Mouse (Mus musculus) forebrain, postnatal 0 days (tissue): ENCODE measurements around the gene Ccdc34. TPM values are rescaled to one million over a fixed set of nuclear protein-coding genes. Genes with fewer than 3 reads are reported as not detected.

Experiments used
- ATAC-seq: fragments of 200-750 bp; cut with Nextera tagmentation; 2 replicates; pipeline ENCODE4 v1.8.0; 2017; ENCODE audit warnings: mild to moderate bottlenecking, moderate library complexity
- DNase-seq: peaks from one replicate; pipeline ENCODE4 v3.0.0-alpha.2; 2015
- H3K27ac ChIP-seq: fragments of 300-500 bp; sonication (generic); 2 replicates; pipeline ENCODE4 v1.5.1; 2014; ENCODE audit warnings: low read depth, mild to moderate bottlenecking, antibody characterized with exemption, low read length, moderate library complexity, mixed read lengths
- H3K27me3 ChIP-seq: fragments of 300-500 bp; sonication (generic); 2 replicates; pipeline ENCODE4 v1.6.1; 2014; ENCODE audit warnings: mild to moderate bottlenecking, low read length, mixed read lengths; ENCODE audit not compliant: insufficient read depth
- H3K36me3 ChIP-seq: fragments of 300-500 bp; sonication (generic); 2 replicates; pipeline ENCODE4 v1.6.1; 2014; ENCODE audit warnings: mild to moderate bottlenecking, moderate library complexity; ENCODE audit not compliant: insufficient read depth
- H3K4me1 ChIP-seq: fragments of 300-500 bp; sonication (generic); 2 replicates; pipeline ENCODE4 v1.6.1; 2014; ENCODE audit warnings: antibody characterized with exemption; ENCODE audit not compliant: insufficient read depth
- H3K4me2 ChIP-seq: fragments of 300-500 bp; sonication (generic); 2 replicates; pipeline ENCODE4 v1.6.1; 2014; ENCODE audit warnings: low read depth, mild to moderate bottlenecking, moderate library complexity
- H3K4me3 ChIP-seq: fragments of 300-500 bp; sonication (generic); 2 replicates; pipeline ENCODE4 v1.5.1; 2014; ENCODE audit warnings: low read depth, low read length, mixed read lengths
- H3K9ac ChIP-seq: fragments of 300-500 bp; sonication (generic); 2 replicates; pipeline ENCODE4 v1.6.1; 2014; ENCODE audit warnings: mild to moderate bottlenecking
- H3K9me3 ChIP-seq: fragments of 300-500 bp; sonication (generic); 2 replicates; pipeline ENCODE4 v1.6.1; 2016; ENCODE audit warnings: low read length
- CTCF ChIP-seq: sonication (generic); IDR thresholded peaks from 2 replicates; pipeline ENCODE4 v1.5.1; 2016; ENCODE audit warnings: antibody characterized with exemption, control low read depth, low read depth
- WGBS: fragments of 180-500 bp; shearing (Covaris S2); extraction: QIAGEN DNeasy Blood & Tissue Kit; methylation state at CpG from one replicate; pipeline ENCODE4 v1.1.7; 2014; 5-methylcytosine and 5-hydroxymethylcytosine counted together
- polyA plus RNA-seq: library from polyadenylated mRNA; unstranded; fragments of >200 nt; fragmentation: Nextera tagmentation; extraction: Ambion mirVana; gene quantifications from 2 replicates; pipeline ENCODE4 v1.2.1, GENCODE M21; 2015
- total RNA-seq: library from RNA; depleted of rRNA; stranded (reverse); fragments of >200 nt; gene quantifications from 2 replicates; pipeline ENCODE4 v1.2.3, GENCODE M21; 2014

Gene Ccdc34
- total and polyA plus RNA-seq, 2 experiments from 2014 or later = 27.3 TPM

DNA sequence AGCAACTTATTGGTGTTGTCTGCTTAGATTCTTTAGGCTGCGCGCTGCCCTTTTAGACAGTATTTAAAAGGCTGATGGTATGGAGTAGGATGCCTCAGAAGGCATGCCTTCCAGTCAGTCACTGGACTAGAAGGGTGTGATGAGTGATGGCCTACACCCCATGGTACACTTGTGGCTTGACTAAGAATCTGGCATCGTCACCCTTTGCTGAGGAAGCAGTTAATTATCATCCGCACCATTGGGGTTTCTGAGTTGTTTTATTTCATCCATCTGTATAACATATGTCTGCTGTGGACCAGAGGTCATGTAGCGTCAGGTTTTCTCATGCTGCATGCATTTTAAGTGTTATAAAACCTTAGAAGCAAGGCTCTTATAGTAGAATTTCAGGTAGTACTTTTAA lies 29.7 kb upstream of the Ccdc34 start:
- Histone ChIP-seq H3K9me3 (no peaks in the 10 kb centered on the region), H3K9ac (no peak overlapping the region), H3K4me1 (no peaks in the 10 kb centered on the region), H3K27ac (no peak overlapping the region), H3K4me3 (no peak overlapping the region), H3K27me3 (peaks cover 10% of the 10 kb centered on the region; the same call in 1 of the 2 replicates), H3K36me3 (no peaks in the 10 kb centered on the region), H3K4me2 (no peak overlapping the region)
- 91% methylated on average over 5 of the region's 5 CpGs for WGBS
- no peak for ATAC-seq
- no peak for DNase-seq
- TF ChIP-seq CTCF = no peak

DNA sequence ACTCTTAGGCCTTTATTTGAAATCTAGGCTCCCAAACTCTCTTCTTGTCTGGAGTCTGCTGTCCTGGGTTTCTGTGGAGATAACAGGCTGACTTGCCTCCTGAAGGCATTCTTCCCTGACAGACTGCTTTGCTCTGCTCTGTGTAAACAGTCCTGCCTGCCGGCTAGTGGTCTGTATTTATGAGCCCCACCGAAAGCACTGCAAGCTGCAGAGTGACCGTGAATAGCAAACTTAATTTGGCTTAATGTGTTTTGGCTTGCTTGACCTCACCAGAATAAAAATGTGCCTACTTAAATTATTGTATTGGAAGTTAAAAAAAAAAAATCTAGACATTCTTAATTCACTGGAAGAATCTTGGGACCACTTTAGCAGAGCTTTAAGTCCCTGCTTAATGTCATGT lies 28.4 kb upstream of the Ccdc34 start:
- H3K9me3 ChIP-seq = no peaks in the 10 kb centered on the region
- H3K4me1 ChIP-seq = no peaks in the 10 kb centered on the region
- H3K4me2 ChIP-seq = no peak overlapping the region
- WGBS = 11% methylated on average over 3 of the region's 3 CpGs
- no peak for DNase-seq
- TF ChIP-seq CTCF = no peak
- ATAC-seq = no peak
- no peaks in the 10 kb centered on the region for H3K36me3 ChIP-seq
- no peak overlapping the region for H3K4me3 ChIP-seq
- H3K27me3 ChIP-seq = peaks cover 10% of the 10 kb centered on the region; the same call in 1 of the 2 replicates
- H3K27ac ChIP-seq = no peak overlapping the region
- no peak overlapping the region for H3K9ac ChIP-seq

DNA sequence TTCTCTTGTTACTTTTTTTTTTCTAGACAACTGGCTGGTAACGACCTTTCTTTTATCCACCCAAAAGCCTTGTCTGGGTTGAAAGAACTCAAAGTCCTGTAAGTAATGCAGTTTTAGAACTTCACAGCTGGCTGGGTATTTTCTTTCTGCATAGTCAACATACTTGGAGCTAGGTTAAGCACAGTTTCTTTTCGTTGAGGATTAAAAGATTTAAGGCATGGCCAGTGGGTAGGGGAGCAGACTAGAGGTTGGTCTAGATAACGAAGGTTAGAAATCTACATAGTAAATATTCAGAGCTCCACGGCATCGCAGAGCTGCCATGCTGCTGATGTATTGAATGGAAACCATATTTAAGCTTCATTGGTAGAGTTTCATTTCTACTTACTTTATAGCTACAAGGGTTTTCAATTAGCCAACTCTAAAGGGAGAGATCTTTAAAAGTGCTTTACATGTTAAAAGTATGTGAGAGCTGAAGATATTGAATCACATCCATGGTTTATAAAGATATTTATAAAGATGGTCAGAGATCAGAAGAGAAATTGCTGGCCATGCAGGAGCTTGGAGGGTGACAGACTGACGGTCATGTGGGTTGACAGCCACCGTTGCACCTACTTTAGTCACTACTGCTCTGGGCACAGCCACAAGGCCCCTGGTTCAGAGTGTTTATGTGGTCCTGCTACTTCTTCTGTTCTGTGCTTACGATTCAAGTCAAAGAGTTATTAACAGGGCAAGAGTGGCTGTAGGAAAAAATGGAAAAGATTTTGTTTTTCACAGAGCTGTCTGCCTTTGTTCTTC lies 27.7 kb upstream of the Ccdc34 start:
- H3K4me2 ChIP-seq = no peak overlapping the region
- H3K36me3 ChIP-seq = no peaks in the 10 kb centered on the region
- ATAC-seq (no peak), DNase-seq (no peak)
- H3K4me1 ChIP-seq = no peaks in the 10 kb centered on the region
- H3K9me3 ChIP-seq = no peaks in the 10 kb centered on the region
- no peak overlapping the region for H3K9ac ChIP-seq
- peaks cover 10% of the 10 kb centered on the region; the same call in 1 of the 2 replicates for H3K27me3 ChIP-seq
- H3K27ac ChIP-seq = no peak overlapping the region
- H3K4me3 ChIP-seq = no peak overlapping the region
- 35% methylated on average over 8 of the region's 8 CpGs for WGBS
- TF ChIP-seq CTCF = no peak

DNA sequence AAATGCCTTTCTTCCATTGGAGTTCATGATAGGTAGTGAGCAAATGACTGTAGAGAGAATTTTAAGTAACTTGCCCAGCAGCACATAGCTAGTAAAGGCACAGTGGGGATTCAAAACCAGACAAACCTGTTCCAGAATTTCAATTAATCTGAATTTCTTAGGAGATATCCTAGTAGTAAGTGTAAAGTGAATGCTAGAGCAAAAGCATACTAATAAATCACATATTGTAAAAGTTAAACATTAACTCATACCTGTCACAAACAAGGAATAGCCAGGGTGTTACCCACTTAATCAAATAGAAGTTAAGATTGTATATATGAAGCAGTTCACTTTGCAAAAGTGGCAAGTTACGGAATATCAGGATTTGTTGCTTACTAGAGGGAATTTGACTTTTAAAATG lies 25.9 kb upstream of the Ccdc34 start:
- WGBS = 81% methylated on average over 1 of the region's 1 CpGs
- Histone ChIP-seq H3K27ac (no peak overlapping the region), H3K4me1 (no peaks in the 10 kb centered on the region), H3K9ac (no peak overlapping the region), H3K9me3 (no peaks in the 10 kb centered on the region), H3K36me3 (no peaks in the 10 kb centered on the region), H3K4me3 (no peak overlapping the region), H3K4me2 (no peak overlapping the region), H3K27me3 (peaks cover 10% of the 10 kb centered on the region; the same call in 1 of the 2 replicates)
- no peak for DNase-seq
- TF ChIP-seq CTCF = no peak
- ATAC-seq = no peak

DNA sequence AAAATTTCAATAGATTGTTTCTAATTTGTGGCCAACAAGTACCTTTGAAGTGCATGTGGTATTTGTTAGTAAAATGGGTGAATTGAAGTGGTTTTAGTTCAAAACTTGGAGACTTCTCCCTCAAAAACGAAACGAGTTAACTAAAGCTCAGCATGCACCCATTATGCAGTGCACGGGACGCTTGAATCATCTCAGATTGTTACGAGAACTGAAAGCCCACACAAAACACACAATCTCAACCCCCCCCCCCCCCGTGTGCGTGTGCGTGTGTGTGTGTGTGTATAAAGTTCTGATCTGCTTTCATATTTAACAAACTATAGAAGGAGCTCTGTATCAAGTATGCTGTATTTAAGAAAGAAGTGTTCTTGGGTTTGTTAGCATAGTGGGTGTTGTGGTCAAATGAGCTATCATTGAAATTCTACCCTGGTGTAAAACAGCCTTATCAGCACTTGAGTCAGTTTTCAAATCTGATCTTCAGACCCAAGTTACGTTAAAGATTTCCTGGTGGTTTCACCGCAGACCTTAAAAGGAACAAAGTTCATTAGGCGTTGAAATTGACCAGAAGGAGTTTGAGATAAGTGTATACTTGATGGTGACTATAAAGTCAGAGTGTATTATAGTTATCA lies 25.1 kb upstream of the Ccdc34 start:
- TF ChIP-seq CTCF = no peak
- no peak overlapping the region for H3K4me2 ChIP-seq
- WGBS = 29% methylated on average over 11 of the region's 11 CpGs
- DNase-seq (no peak), ATAC-seq (no peak)
- H3K4me3 ChIP-seq = no peak overlapping the region
- no peak overlapping the region for H3K27ac ChIP-seq
- no peaks in the 10 kb centered on the region for H3K9me3 ChIP-seq
- H3K9ac ChIP-seq = no peak overlapping the region
- H3K36me3 ChIP-seq = no peaks in the 10 kb centered on the region
- H3K27me3 ChIP-seq = peaks cover 10% of the 10 kb centered on the region; the same call in 1 of the 2 replicates
- no peaks in the 10 kb centered on the region for H3K4me1 ChIP-seq

DNA sequence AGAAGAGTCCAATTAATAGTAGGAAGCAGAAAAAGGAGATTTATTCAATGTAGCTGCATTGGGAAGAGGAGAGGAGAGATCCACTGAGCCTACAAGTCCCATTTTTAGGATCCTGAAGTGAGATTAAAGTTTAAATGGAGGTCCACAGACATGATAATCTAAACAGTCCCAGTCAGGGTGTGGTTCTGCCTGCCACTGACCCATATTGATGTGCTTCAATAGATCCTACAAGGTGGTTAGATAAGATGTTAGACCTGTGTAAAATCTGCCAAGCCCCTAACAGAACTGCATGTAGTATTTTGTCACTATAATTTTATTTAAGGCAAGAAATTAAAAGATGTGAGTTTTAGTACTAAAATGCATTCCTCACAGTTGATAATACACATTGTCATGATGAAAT lies 24.2 kb upstream of the Ccdc34 start:
- TF ChIP-seq CTCF = no peak
- DNase-seq = no peak
- no peak for ATAC-seq

DNA sequence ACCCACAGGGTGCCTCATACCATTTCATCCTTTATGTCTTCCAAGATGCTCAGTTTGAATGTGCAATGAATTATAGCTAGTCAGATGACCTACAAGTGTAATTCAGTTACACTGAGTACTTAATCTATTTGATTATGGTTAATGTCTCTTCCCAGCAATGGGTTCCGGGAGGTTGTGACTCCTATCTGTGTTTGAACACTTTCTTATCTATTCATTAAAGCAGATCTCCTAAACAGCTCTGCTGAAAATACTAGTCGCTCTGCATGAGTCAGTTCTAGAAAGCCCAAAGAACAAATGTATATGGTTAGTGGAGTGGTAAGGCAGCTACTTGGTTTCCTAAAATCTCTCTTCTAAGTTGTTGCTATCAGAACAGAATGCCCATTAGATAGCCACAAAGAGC lies 22.6 kb upstream of the Ccdc34 start:
- no peak overlapping the region for H3K27ac ChIP-seq
- DNase-seq = no peak
- no peaks in the 10 kb centered on the region for H3K9me3 ChIP-seq
- H3K9ac ChIP-seq = no peak overlapping the region
- no peak for TF ChIP-seq CTCF
- no peak for ATAC-seq
- H3K36me3 ChIP-seq = no peaks in the 10 kb centered on the region
- whole genome bisulfite sequencing = 88% methylated on average over 2 of the region's 2 CpGs
- H3K4me3 ChIP-seq = no peak overlapping the region
- no peaks in the 10 kb centered on the region for H3K4me1 ChIP-seq
- no peaks in the 10 kb centered on the region for H3K27me3 ChIP-seq
- no peak overlapping the region for H3K4me2 ChIP-seq

More for the DNA sequence above, 24.2 kb upstream of the Ccdc34 start:
- Histone ChIP-seq H3K27ac (no peak overlapping the region), H3K4me3 (no peak overlapping the region), H3K9ac (no peak overlapping the region), H3K36me3 (no peaks in the 10 kb centered on the region), H3K4me1 (no peaks in the 10 kb centered on the region), H3K4me2 (no peak overlapping the region), H3K9me3 (no peaks in the 10 kb centered on the region), H3K27me3 (0 out of 2 replicates have a peak, but pooled peaks cover 5% of the 10 kb centered on the region)
